Mouse (Mus musculus) kidney, embryonic 15.5 days (tissue): ENCODE results near the gene Vars2. TPM values are rescaled to one million over a fixed set of nuclear protein-coding genes. Genes with fewer than 3 reads are reported as not detected.

Experiments used
- ATAC-seq: fragments of 200-750 bp; cut with Nextera tagmentation; replicated peaks from 2 replicates; pipeline ENCODE4 v1.8.0; 2017; ENCODE audit warnings: moderate TSS enrichment; ENCODE audit not compliant: low FRiP score
- H3K27ac ChIP-seq: fragments of 300-500 bp; sonication (generic); 2 replicates; pipeline ENCODE4 v1.5.1; 2015; ENCODE audit warnings: mild to moderate bottlenecking, inconsistent platforms
- H3K27me3 ChIP-seq: fragments of 300-500 bp; sonication (generic); 2 replicates; pipeline ENCODE4 v1.6.1; 2015; ENCODE audit warnings: inconsistent platforms
- H3K36me3 ChIP-seq: fragments of 300-500 bp; sonication (generic); 2 replicates; pipeline ENCODE4 v1.6.1; 2015; ENCODE audit warnings: inconsistent platforms
- H3K4me1 ChIP-seq: fragments of 300-500 bp; sonication (generic); 2 replicates; pipeline ENCODE4 v1.6.1; 2015; ENCODE audit warnings: inconsistent platforms
- H3K4me2 ChIP-seq: fragments of 300-500 bp; sonication (generic); 2 replicates; pipeline ENCODE4 v1.6.1; 2015; ENCODE audit warnings: moderate library complexity, mild to moderate bottlenecking, inconsistent platforms
- H3K4me3 ChIP-seq: fragments of 300-500 bp; sonication (generic); replicated peaks from 2 replicates; pipeline ENCODE4 v1.5.1; 2015; ENCODE audit warnings: mild to moderate bottlenecking, inconsistent platforms
- H3K9ac ChIP-seq: fragments of 300-500 bp; sonication (generic); 2 replicates; pipeline ENCODE4 v1.6.1; 2015; ENCODE audit warnings: mild to moderate bottlenecking, inconsistent platforms
- H3K9me3 ChIP-seq: fragments of 300-500 bp; sonication (generic); replicated peaks from 2 replicates; pipeline ENCODE4 v1.6.1; 2016; ENCODE audit warnings: inconsistent platforms
- WGBS: fragments of 180-500 bp; shearing (Covaris S2); methylation state at CpG from one replicate; pipeline ENCODE4 v1.1.7; 2015; ENCODE audit warnings: mixed read lengths; 5-methylcytosine and 5-hydroxymethylcytosine counted together
- polyA plus RNA-seq: library from polyadenylated mRNA; unstranded; fragments of >200 nt; fragmentation: Nextera tagmentation; extraction: Ambion mirVana; gene quantifications from 2 replicates; pipeline ENCODE4 v1.2.1, GENCODE M21; 2015

Vars2 gene
- polyA plus RNA-seq, 1 experiment from 2014 or later, result 18.8 TPM

- peak overlapping the region; percentile 17; the same call in 1 of the 2 replicates for H3K9ac ChIP-seq
- no peak overlapping the region for H3K27ac ChIP-seq
- H3K36me3 ChIP-seq, result peaks cover 55% of the 10 kb centered on the region
- H3K4me1 ChIP-seq, result peaks cover 21% of the 10 kb centered on the region
- peak overlapping the region; percentile 14; the same call in 1 of the 2 replicates for H3K4me2 ChIP-seq
- H3K4me3 ChIP-seq, result peak overlapping the region; percentile 82; the same call in 1 of the 2 replicates
- 77% methylated on average over 17 of the region's 17 CpGs for WGBS
- ATAC-seq, result peak; percentile 18; the same call in 1 of the 2 replicates
- no peaks in the 10 kb centered on the region for H3K9me3 ChIP-seq
- H3K27me3 ChIP-seq, result no peaks in the 10 kb centered on the region
Measured at GRCm38 (mm10) chr17:35665957-35666515, 1.4 kb downstream of the Vars2 start.

- no peak overlapping the region for H3K9ac ChIP-seq
- H3K9me3 ChIP-seq, result no peaks in the 10 kb centered on the region
- no peak overlapping the region for H3K4me3 ChIP-seq
- no peak overlapping the region for H3K4me2 ChIP-seq
- WGBS, result 86% methylated on average over 2 of the region's 2 CpGs
- peaks cover 35% of the 10 kb centered on the region for H3K36me3 ChIP-seq
- no peak for ATAC-seq
- no peaks in the 10 kb centered on the region for H3K27me3 ChIP-seq
- peak overlapping the region; percentile 59 for H3K27ac ChIP-seq
- peaks cover 26% of the 10 kb centered on the region for H3K4me1 ChIP-seq
Measured at GRCm38 (mm10) chr17:35653086-35653485, 14.3 kb downstream of the Vars2 start.

- Histone ChIP-seq H3K9me3 (no peaks in the 10 kb centered on the region), H3K4me2 (no peak overlapping the region), H3K4me1 (peaks cover 26% of the 10 kb centered on the region), H3K27ac (peak overlapping the region; percentile 85), H3K4me3 (no peak overlapping the region), H3K27me3 (no peaks in the 10 kb centered on the region), H3K9ac (no peak overlapping the region), H3K36me3 (no peaks in the 10 kb centered on the region)
- WGBS, result 53% methylated on average over 2 of the region's 2 CpGs
- peak; percentile 69 for ATAC-seq
Measured at GRCm38 (mm10) chr17:35649429-35649828, 18.0 kb downstream of the Vars2 start.

DNA sequence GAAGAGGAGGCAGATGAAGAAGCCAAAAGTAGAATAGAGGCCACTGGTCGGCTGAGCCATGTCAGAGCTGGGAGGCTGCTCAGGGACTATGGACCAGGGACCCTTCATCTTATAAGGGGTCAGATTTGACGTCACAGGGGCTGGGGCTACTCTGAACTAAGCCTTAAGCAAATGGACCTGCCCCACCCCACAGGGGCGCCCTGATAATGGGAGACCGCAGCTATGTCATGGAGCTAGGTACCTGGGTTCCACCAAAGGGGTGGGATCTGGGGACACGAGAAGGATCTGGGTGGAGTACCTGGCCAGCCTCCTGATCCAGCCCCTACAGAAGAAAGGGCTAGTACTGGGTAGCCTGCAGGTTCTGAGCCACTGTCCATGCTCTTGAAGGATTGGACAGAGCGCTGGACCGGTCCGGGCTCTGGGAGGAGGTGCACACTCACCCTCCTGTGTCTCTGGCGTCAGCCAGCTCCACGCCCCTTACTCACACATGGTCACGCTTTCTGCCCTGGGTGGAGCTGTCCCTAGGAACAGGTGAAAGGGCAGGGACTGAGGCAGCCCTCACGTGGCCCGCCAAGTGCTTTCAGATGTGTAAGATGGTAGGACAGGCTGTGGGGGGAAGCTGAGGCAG, 23.7 kb downstream of the Vars2 start, which contains the start of gene Mucl3:
Mucl3 (minus strand) TSS at position 87 of the 628 bp plus-strand sequence.
- Histone ChIP-seq H3K27ac (no peak within 1 kb of the TSS), H3K9ac (no peak within 1 kb of the TSS), H3K36me3 (no peaks in the 10 kb centered on the region), H3K4me2 (no peak within 1 kb of the TSS), H3K9me3 (no peaks in the 10 kb centered on the region), H3K4me3 (no peak within 1 kb of the TSS), H3K4me1 (no peaks in the 10 kb centered on the region), H3K27me3 (no peaks in the 10 kb centered on the region)
- ATAC-seq, result 0 out of 2 replicates have a peak, but pooled peaks have one; percentile 46
- 62% methylated on average over 13 of the region's 13 CpGs for WGBS

GRCm38 (mm10) chr17:35639352-35639751, 28.0 kb downstream of the Vars2 start:
- no peak overlapping the region for H3K4me3 ChIP-seq
- H3K9me3 ChIP-seq, result no peaks in the 10 kb centered on the region
- H3K4me1 ChIP-seq, result 0 out of 2 replicates have a peak, but pooled peaks cover 3% of the 10 kb centered on the region
- H3K4me2 ChIP-seq, result 0 out of 2 replicates have a peak overlapping the region, but pooled peaks have one; percentile 32
- H3K36me3 ChIP-seq, result no peaks in the 10 kb centered on the region
- no peak for ATAC-seq
- peak overlapping the region; percentile 29; the same call in 1 of the 2 replicates for H3K27ac ChIP-seq
- no peak overlapping the region for H3K9ac ChIP-seq
- 72% methylated on average over 6 of the region's 6 CpGs for WGBS
- H3K27me3 ChIP-seq, result 0 out of 2 replicates have a peak, but pooled peaks cover 12% of the 10 kb centered on the region

DNA sequence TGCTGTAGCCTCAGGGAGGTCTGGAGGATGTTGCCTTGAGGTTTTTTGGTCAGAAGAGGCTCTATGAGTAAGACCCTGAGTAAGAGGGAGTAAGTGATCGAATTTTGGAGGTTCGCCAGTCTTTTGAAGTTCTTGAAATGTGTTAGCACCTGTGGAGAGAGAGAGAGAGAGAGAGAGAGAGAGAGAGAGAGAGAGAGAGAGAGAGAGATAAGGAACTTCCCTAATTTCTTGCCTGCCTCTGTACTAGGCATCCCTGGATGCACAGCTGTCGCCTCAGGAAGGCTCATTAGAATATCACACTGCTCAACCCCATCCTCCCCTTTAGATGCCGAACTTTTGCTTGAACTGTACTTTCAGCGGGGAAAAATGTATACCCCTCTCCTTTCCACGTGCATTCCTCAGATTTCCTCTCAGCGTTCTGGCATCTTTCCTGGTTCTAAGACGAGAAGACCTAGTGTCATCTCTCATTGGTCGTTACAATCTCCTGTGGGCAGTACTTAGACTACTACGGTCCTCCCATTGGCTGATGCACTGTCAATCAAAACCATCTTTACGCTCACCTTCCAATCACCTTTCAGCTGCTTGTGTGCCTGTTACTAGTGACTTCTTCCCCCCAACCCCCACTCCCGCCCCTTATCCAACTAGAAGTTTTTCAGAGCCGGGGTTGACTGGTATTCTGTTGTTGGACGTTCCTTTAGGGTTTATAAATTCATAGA, 28.8 kb downstream of the Vars2 start:
- H3K4me3 ChIP-seq, result no peak overlapping the region
- H3K36me3 ChIP-seq, result no peaks in the 10 kb centered on the region
- peak overlapping the region; percentile 50 for H3K4me2 ChIP-seq
- H3K9ac ChIP-seq, result no peak overlapping the region
- peaks cover 8% of the 10 kb centered on the region; the same call in 1 of the 2 replicates for H3K4me1 ChIP-seq
- 0 out of 2 replicates have a peak, but pooled peaks cover 12% of the 10 kb centered on the region for H3K27me3 ChIP-seq
- peak overlapping the region; percentile 29 for H3K27ac ChIP-seq
- peak; percentile 63 for ATAC-seq
- H3K9me3 ChIP-seq, result no peaks in the 10 kb centered on the region
- 23% methylated on average over 14 of the region's 14 CpGs for WGBS

GRCm38 (mm10) chr17:35636363-35636762, 31.0 kb downstream of the Vars2 start:
- Histone ChIP-seq H3K4me3 (no peak overlapping the region), H3K4me2 (no peak overlapping the region; the same call in 1 of the 2 replicates), H3K36me3 (no peaks in the 10 kb centered on the region), H3K9ac (no peak overlapping the region), H3K27ac (no peak overlapping the region), H3K27me3 (0 out of 2 replicates have a peak, but pooled peaks cover 12% of the 10 kb centered on the region), H3K9me3 (no peaks in the 10 kb centered on the region), H3K4me1 (peaks cover 8% of the 10 kb centered on the region; the same call in 1 of the 2 replicates)
- ATAC-seq, result no peak; the same call in 1 of the 2 replicates
- 52% methylated on average over 5 of the region's 5 CpGs for WGBS

DNA sequence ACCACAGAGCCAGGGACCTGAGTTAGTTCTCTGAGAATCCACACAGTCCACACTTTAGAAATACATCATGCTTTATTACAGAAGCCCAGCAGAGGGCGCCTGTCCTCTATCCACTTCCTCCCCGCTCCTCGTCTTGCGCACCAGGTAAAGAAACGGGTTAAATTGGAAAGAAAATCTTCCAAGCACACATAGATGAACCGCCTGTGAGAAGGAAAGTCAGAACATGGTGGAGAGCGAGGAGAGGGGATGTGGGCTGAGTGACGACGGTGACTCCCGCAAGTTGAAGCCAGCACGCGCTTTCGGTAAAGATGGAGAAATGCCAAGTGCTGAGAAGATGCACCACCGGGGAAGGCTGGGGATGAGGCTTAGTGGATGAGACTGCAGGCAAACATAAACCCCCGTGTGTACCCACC, 31.7 kb downstream of the Vars2 start:
- no peaks in the 10 kb centered on the region for H3K9me3 ChIP-seq
- no peak overlapping the region for H3K27ac ChIP-seq
- H3K36me3 ChIP-seq, result no peaks in the 10 kb centered on the region
- peak overlapping the region; percentile 42 for H3K4me3 ChIP-seq
- H3K4me1 ChIP-seq, result peaks cover 8% of the 10 kb centered on the region; the same call in 1 of the 2 replicates
- peak; percentile 23 for ATAC-seq
- H3K9ac ChIP-seq, result peak overlapping the region; percentile 9; the same call in 1 of the 2 replicates
- WGBS, result 1% methylated on average over 15 of the region's 15 CpGs
- peak overlapping the region; percentile 74 for H3K4me2 ChIP-seq
- 0 out of 2 replicates have a peak, but pooled peaks cover 12% of the 10 kb centered on the region for H3K27me3 ChIP-seq

GRCm38 (mm10) chr17:35635202-35635601, 32.2 kb downstream of the Vars2 start:
- no peak overlapping the region for H3K9ac ChIP-seq
- H3K4me1 ChIP-seq, result peaks cover 8% of the 10 kb centered on the region; the same call in 1 of the 2 replicates
- H3K27me3 ChIP-seq, result 0 out of 2 replicates have a peak, but pooled peaks cover 12% of the 10 kb centered on the region
- H3K9me3 ChIP-seq, result no peaks in the 10 kb centered on the region
- H3K4me3 ChIP-seq, result no peak overlapping the region
- WGBS, result 83% methylated on average over 3 of the region's 3 CpGs
- no peaks in the 10 kb centered on the region for H3K36me3 ChIP-seq
- no peak for ATAC-seq
- no peak overlapping the region for H3K27ac ChIP-seq
- no peak overlapping the region for H3K4me2 ChIP-seq

- no peak overlapping the region for H3K4me3 ChIP-seq
- H3K27ac ChIP-seq, result 0 out of 2 replicates have a peak overlapping the region, but pooled peaks have one; percentile 10
- H3K27me3 ChIP-seq, result 0 out of 2 replicates have a peak, but pooled peaks cover 12% of the 10 kb centered on the region
- ATAC-seq, result peak; percentile 62
- H3K9me3 ChIP-seq, result no peaks in the 10 kb centered on the region
- peaks cover 8% of the 10 kb centered on the region; the same call in 1 of the 2 replicates for H3K4me1 ChIP-seq
- WGBS, result 23% methylated on average over 1 of the region's 1 CpGs
- H3K9ac ChIP-seq, result no peak overlapping the region
- H3K4me2 ChIP-seq, result no peak overlapping the region
- H3K36me3 ChIP-seq, result no peaks in the 10 kb centered on the region
Measured at GRCm38 (mm10) chr17:35633992-35634391, 33.4 kb downstream of the Vars2 start.

GRCm38 (mm10) chr17:35626537-35626936, 40.9 kb downstream of the Vars2 start, which contains the start of gene Gm9573:
Gene Gm9573 (minus strand): TSS chr17:35626637.
- Histone ChIP-seq H3K27ac (no peak within 1 kb of the TSS), H3K4me1 (no peaks in the 10 kb centered on the region), H3K9me3 (no peaks in the 10 kb centered on the region), H3K4me3 (no peak within 1 kb of the TSS), H3K9ac (no peak within 1 kb of the TSS), H3K27me3 (no peaks in the 10 kb centered on the region), H3K36me3 (no peaks in the 10 kb centered on the region), H3K4me2 (no peak within 1 kb of the TSS)
- no peak for ATAC-seq
- 85% methylated on average over 7 of the region's 7 CpGs for WGBS
